ENCODE assay signal across 16 mouse cellular contexts in the genomic region with DNA sequence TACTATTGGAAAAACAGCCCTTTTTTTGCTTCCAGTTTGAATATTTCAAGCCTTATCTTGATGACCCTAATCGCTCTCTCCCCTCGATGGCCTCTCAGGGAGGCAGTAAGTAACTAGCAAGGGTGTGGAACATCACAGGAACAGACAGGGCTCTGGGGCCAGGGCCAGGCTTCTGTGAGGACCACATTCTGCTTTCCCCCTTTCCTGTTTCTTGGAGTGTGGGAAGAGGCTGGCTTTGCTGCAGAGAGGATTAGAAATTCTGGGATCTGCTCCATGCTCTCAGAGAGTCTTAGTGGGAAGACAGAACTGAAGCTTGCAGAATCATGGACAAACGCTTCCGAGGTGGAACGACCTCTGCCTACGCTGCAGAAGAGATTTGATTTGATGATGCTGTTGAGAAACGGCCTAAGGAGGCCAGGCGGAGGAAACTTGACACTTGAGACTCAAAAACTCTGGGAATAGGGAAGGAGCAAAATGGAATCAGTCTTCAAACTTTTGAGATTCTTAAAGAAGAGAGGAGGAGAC.
DNase-seq lines count a peak whose midpoint lies in the region; ATAC-seq and TF ChIP-seq lines count a peak whose summit lies in the region.
"Had no signal": no experiment of that assay in that cellular context is flagged by ENCODE, and none has a peak within 500 bp of the region (broad histone marks: within the 10 kb centered on the region; RNA-seq: fewer than 3 reads in every experiment).

No protein-coding gene starts in this region.

- no peak overlapping the region for H3K9ac ChIP-seq in heart, embryonic 11.5 days (ENCODE audit: low read depth, low read length)
- no peak overlapping the region for H3K9ac ChIP-seq in limb, embryonic 15.5 days
- H3K9ac ChIP-seq: liver, embryonic 12.5 days had no signal

- intact Hi-C loops in heart, postnatal 10 days (cut with DNase I), result no loop called here
- intact Hi-C loops in gastrocnemius, adult 2 months (cut with DNase I), result loop anchor here (5.0 kb wide), 1 partner anchor 528 kb away; no protein-coding TSS in a partner anchor

- H3K4me1 ChIP-seq in heart, embryonic 11.5 days (ENCODE audit: control insufficient read depth, insufficient read depth, low read length), result no peaks in the 10 kb centered on the region
- H3K4me1 ChIP-seq in limb, embryonic 15.5 days, result peaks cover 18% of the 10 kb centered on the region; the same call in 1 of the 2 replicates
- H3K4me1 ChIP-seq: liver, embryonic 12.5 days had no signal

- H3K4me3 ChIP-seq in heart, embryonic 11.5 days (ENCODE audit: low read depth, low read length), result no peak overlapping the region
- H3K4me3 ChIP-seq in gastrocnemius, adult 2 months, result no peak overlapping the region
- no peak overlapping the region for H3K4me3 ChIP-seq in limb, embryonic 15.5 days
- H3K4me3 ChIP-seq: hindbrain, embryonic 10.5 days; left cerebral cortex, adult 2 months; liver, embryonic 12.5 days had no signal

- H3K36me3 ChIP-seq in heart, embryonic 11.5 days (ENCODE audit: control insufficient read depth, insufficient read depth, low read length), result no peaks in the 10 kb centered on the region
- H3K36me3 ChIP-seq in limb, embryonic 15.5 days, result no peaks in the 10 kb centered on the region
- H3K36me3 ChIP-seq: hindbrain, embryonic 10.5 days; liver, embryonic 12.5 days had no signal

- no peaks in the 10 kb centered on the region for H3K27me3 ChIP-seq in heart, embryonic 11.5 days (ENCODE audit: control insufficient read depth, insufficient read depth, low read length)
- no peaks in the 10 kb centered on the region for H3K27me3 ChIP-seq in limb, embryonic 15.5 days
- H3K27me3 ChIP-seq: liver, embryonic 12.5 days had no signal

- TF ChIP-seq CTCF in gastrocnemius, adult 2 months (IDR thresholded peaks at IDR 0.05), result no peak

- peak; percentile 28 to 32 for DNase-seq in heart, postnatal 10 days
- DNase-seq in ovary, postnatal 14 days (ENCODE audit: low spot score), result peak; percentile 9
- no peak for DNase-seq in ovary, adult 18-20 months (ENCODE audit: low spot score)
- peak; percentile 41 for DNase-seq in gastrocnemius, adult 2 months
- DNase-seq in cerebellum, adult 9-11 months, result no peak
- DNase-seq: cerebellum, adult 2 months; embryo, embryonic 11 days; lung, postnatal 10 days; thymus, postnatal 36 days had no signal

- no peak for ATAC-seq in heart, embryonic 11.5 days (replicated peaks; ENCODE audit: insufficient number of reproducible peaks, low FRiP score, low TSS enrichment)
- no peak for ATAC-seq in limb, embryonic 15.5 days (ENCODE audit: insufficient number of reproducible peaks, low FRiP score, low TSS enrichment, low read depth)
- no peak for ATAC-seq in granulocyte monocyte progenitor cell, adult 5-6 weeks (replicated peaks; ENCODE audit: poor library complexity, severe bottlenecking)
- ATAC-seq: liver, embryonic 12.5 days; midbrain, embryonic 16.5 days had no signal

- H3K4me2 ChIP-seq in heart, embryonic 11.5 days, result no peak overlapping the region
- no peak overlapping the region for H3K4me2 ChIP-seq in limb, embryonic 15.5 days
- H3K4me2 ChIP-seq: liver, embryonic 12.5 days had no signal

- H3K27ac ChIP-seq in heart, embryonic 11.5 days (ENCODE audit: low read depth, low read length), result no peak overlapping the region
- peak overlapping the region; percentile 61 for H3K27ac ChIP-seq in gastrocnemius, adult 2 months
- H3K27ac ChIP-seq in limb, embryonic 15.5 days, result peak overlapping the region; percentile 67
- H3K27ac ChIP-seq: hindbrain, embryonic 10.5 days; left cerebral cortex, adult 2 months; liver, embryonic 12.5 days had no signal

- WGBS in heart, embryonic 11.5 days (ENCODE audit: insufficient replicate concordance), result 57% methylated on average over 8 of the region's 8 CpGs
- 33% methylated on average over 8 of the region's 8 CpGs for WGBS in limb, embryonic 15.5 days

- H3K9me3 ChIP-seq in heart, embryonic 11.5 days (replicated peaks; ENCODE audit: control insufficient read depth, low read length), result no peaks in the 10 kb centered on the region
- H3K9me3 ChIP-seq in limb, embryonic 15.5 days, result no peaks in the 10 kb centered on the region
- H3K9me3 ChIP-seq: hindbrain, embryonic 10.5 days; liver, embryonic 12.5 days had no signal

Comparison
In these comparisons a context has a peak if more than half of its experiments do, and no peak if none do; other contexts are left out.
1. DNase-seq: peak in heart, postnatal 10 days (2 of 2), ovary, postnatal 14 days (single experiment) and gastrocnemius, adult 2 months (single experiment); none in ovary, adult 18-20 months (single experiment) and cerebellum, adult 9-11 months (single experiment).